Mouse (Mus musculus) embryonic fibroblast, embryonic 13.5 days (primary cell): ENCODE results near the gene Aasdh.

Experiments
- CTCF ChIP-seq: IDR thresholded peaks from 2 replicates; pipeline ENCODE4 v1.5.1; 2011; ENCODE audit warnings: mild to moderate bottlenecking, control low read depth, low read length, moderate library complexity, borderline replicate concordance; ENCODE audit not compliant: insufficient read depth
- POLR2A ChIP-seq: IDR thresholded peaks from 2 replicates; pipeline ENCODE4 v1.6.1; 2011; ENCODE audit warnings: low read depth, mild to moderate bottlenecking, control low read depth, low read length, moderate library complexity

DNA sequence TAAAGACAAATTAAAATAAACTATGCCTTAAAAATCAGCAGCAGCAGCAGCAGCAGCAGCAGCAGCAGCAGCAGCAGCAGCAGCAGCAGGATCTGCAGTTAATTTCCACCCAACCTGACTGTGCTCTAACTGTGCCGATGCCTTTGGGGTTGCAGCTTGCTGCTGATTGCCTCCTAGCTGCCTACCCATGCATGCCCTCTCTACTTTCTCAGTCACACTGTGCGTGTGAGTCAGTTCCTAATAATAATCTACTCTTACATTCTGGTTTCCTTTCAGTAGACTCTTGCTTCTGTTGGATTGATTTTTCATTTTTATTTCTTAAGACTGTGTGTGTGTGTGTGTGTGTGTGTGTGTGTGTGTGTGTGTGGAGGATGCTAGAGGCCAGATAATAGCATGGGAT, 12.2 kb downstream of the Aasdh start:
- TF ChIP-seq CTCF (no peak), POLR2A (no peak)
